Mouse (Mus musculus) MN1 (cell line): ENCODE measurements at regions not wholly inside any gene's neighbourhood (a gene's known extent, or its start where the extent isn't known, plus 50 kb on each side); places are given as distances from the start of the nearest gene placed in this dataset.

ENCODE experiments used
- DNase-seq: peaks from one replicate; pipeline ENCODE4 v3.0.0-alpha.2; 2016; ENCODE audit warnings: low spot score

- no peak for DNase-seq
Measured at GRCm38 (mm10) chr2:78804931-78805330, 63.0 kb upstream of the Ube2e3 start.

- no peak for DNase-seq
Measured at GRCm38 (mm10) chr2:78803543-78803942, 64.4 kb upstream of the Ube2e3 start.

GRCm38 (mm10) chr2:78795446-78795845 is 72.5 kb upstream of the Ube2e3 start:
- no peak for DNase-seq

GRCm38 (mm10) chr2:78794734-78795133 is 73.2 kb upstream of the Ube2e3 start:
- no peak for DNase-seq

GRCm38 (mm10) chr2:78789124-78789523 is 78.8 kb upstream of the Ube2e3 start:
- no peak for DNase-seq

GRCm38 (mm10) chr2:78788222-78788621 is 79.7 kb upstream of the Ube2e3 start:
- DNase-seq = no peak

GRCm38 (mm10) chr2:78779949-78780348 is 88.0 kb upstream of the Ube2e3 start:
- DNase-seq = no peak

- DNase-seq = no peak
Measured at GRCm38 (mm10) chr2:78777589-78777988, 90.3 kb upstream of the Ube2e3 start.

- DNase-seq = no peak
Measured at GRCm38 (mm10) chr2:78754362-78754761, 113.6 kb upstream of the Ube2e3 start.

- DNase-seq = no peak
Measured at GRCm38 (mm10) chr2:78753918-78754317, 114.0 kb upstream of the Ube2e3 start.

- DNase-seq = no peak
Measured at GRCm38 (mm10) chr2:78730161-78730560, 137.8 kb upstream of the Ube2e3 start.

- no peak for DNase-seq
Measured at GRCm38 (mm10) chr2:78726060-78726459, 141.9 kb upstream of the Ube2e3 start.

- DNase-seq = no peak
Measured at GRCm38 (mm10) chr2:78724416-78724815, 143.5 kb upstream of the Ube2e3 start.

- DNase-seq = no peak
Measured at GRCm38 (mm10) chr2:78723423-78723822, 144.5 kb upstream of the Ube2e3 start.

GRCm38 (mm10) chr2:78722739-78723138 is 145.2 kb upstream of the Ube2e3 start:
- DNase-seq = no peak

GRCm38 (mm10) chr2:78718550-78718949 is 149.4 kb upstream of the Ube2e3 start:
- no peak for DNase-seq

GRCm38 (mm10) chr2:78716157-78716798 is 151.6 kb upstream of the Ube2e3 start:
- DNase-seq = no peak

GRCm38 (mm10) chr2:78694851-78695250 is 173.1 kb upstream of the Ube2e3 start:
- no peak for DNase-seq

GRCm38 (mm10) chr2:78656668-78657067 is 211.3 kb upstream of the Ube2e3 start:
- DNase-seq = no peak

GRCm38 (mm10) chr2:78655156-78655855 is 212.6 kb upstream of the Ube2e3 start:
- DNase-seq = no peak

- DNase-seq = no peak
Measured at GRCm38 (mm10) chr2:78651549-78651948, 216.4 kb upstream of the Ube2e3 start.

- DNase-seq = no peak
Measured at GRCm38 (mm10) chr2:78640361-78640760, 227.6 kb upstream of the Ube2e3 start.

- no peak for DNase-seq
Measured at GRCm38 (mm10) chr2:78625264-78625663, 242.7 kb upstream of the Ube2e3 start.

- DNase-seq = no peak
Measured at GRCm38 (mm10) chr2:78606388-78606787, 261.5 kb upstream of the Ube2e3 start.
